In genomic region chr19:21714278-21714883, GRCm38 (mm10) we compare ENCODE assay signal across 10 mouse cellular contexts.
A peak's percentile ranks its signal among the peaks of the same experiment; 100 is the strongest.
DNase-seq lines count a peak whose midpoint lies in the region; ATAC-seq and TF ChIP-seq lines count a peak whose summit lies in the region.
"Had no signal": no experiment of that assay in that cellular context is flagged by ENCODE, and none has a peak within 500 bp of the region (broad histone marks: within the 10 kb centered on the region; RNA-seq: fewer than 3 reads in every experiment).

No protein-coding gene starts in this region.

- H3K27me3 ChIP-seq in kidney, postnatal 0 days (ENCODE audit: insufficient read depth, low read length), result no peaks in the 10 kb centered on the region
- H3K27me3 ChIP-seq in MEL (ENCODE audit: control insufficient read depth in 1 of 2, insufficient read depth in 2 of 2, low read length in 2 of 2), result no peaks in the 10 kb centered on the region
- H3K27me3 ChIP-seq in liver, embryonic 15.5 days, result no peaks in the 10 kb centered on the region
- no peaks in the 10 kb centered on the region for H3K27me3 ChIP-seq in forebrain, embryonic 15.5 days
- H3K27me3 ChIP-seq: embryonic facial prominence, embryonic 13.5 days; hindbrain, embryonic 13.5 days had no signal

- peak overlapping the region; percentile 7; the same call in 1 of the 2 replicates for H3K4me2 ChIP-seq in kidney, postnatal 0 days (ENCODE audit: low read length)
- H3K4me2 ChIP-seq in liver, embryonic 15.5 days, result peak overlapping the region; percentile 27; the same call in 1 of the 2 replicates
- H3K4me2 ChIP-seq in forebrain, embryonic 15.5 days (replicated peaks), result no peak overlapping the region
- H3K4me2 ChIP-seq: embryonic facial prominence, embryonic 13.5 days; hindbrain, embryonic 13.5 days had no signal

- peak; percentile 75 for DNase-seq in kidney, postnatal 0 days (ENCODE audit: low spot score)
- no peak for DNase-seq in kidney, postnatal 10 days
- DNase-seq in B cell, adult 2 months, result peak; percentile 37 to 40
- DNase-seq in MEL (ENCODE audit: low read depth, low spot score), result peak; percentile 16
- DNase-seq in layer of hippocampus, adult 18-20 months (ENCODE audit: low spot score in 2 of 2), result no peak
- no peak for DNase-seq in left cerebral cortex, postnatal 14 days (ENCODE audit: low spot score in 2 of 2)

- intact Hi-C loops in left cerebral cortex, postnatal 14 days (cut with DNase I), result no loop called here

- no peak for TF ChIP-seq EP300 in MEL (IDR thresholded peaks at IDR 0.05; ENCODE audit: low read depth in 1 of 2, low read length in 2 of 2)

- H3K79me2 ChIP-seq in MEL (ENCODE audit: control insufficient read depth, insufficient read depth, low read length, poor library complexity), result no peaks in the 10 kb centered on the region

- peak overlapping the region; percentile 44 for H3K27ac ChIP-seq in kidney, postnatal 0 days
- H3K27ac ChIP-seq in MEL (ENCODE audit: control insufficient read depth, low read depth, low read length), result peak overlapping the region; percentile 33
- H3K27ac ChIP-seq in liver, embryonic 15.5 days (replicated peaks), result no peak overlapping the region
- H3K27ac ChIP-seq in forebrain, embryonic 15.5 days (replicated peaks), result no peak overlapping the region
- H3K27ac ChIP-seq: embryonic facial prominence, embryonic 13.5 days; hindbrain, embryonic 13.5 days had no signal

- no peak overlapping the region for H3K9ac ChIP-seq in kidney, postnatal 0 days (ENCODE audit: low read depth, low read length)
- H3K9ac ChIP-seq in MEL (ENCODE audit: control insufficient read depth, low read depth, low read length, poor library complexity, severe bottlenecking), result peak overlapping the region; percentile 53
- H3K9ac ChIP-seq in liver, embryonic 15.5 days, result no peak overlapping the region
- H3K9ac ChIP-seq in forebrain, embryonic 15.5 days (replicated peaks), result no peak overlapping the region
- H3K9ac ChIP-seq: embryonic facial prominence, embryonic 13.5 days; hindbrain, embryonic 13.5 days had no signal

- TF ChIP-seq RAD21 in MEL (IDR thresholded peaks at IDR 0.05; ENCODE audit: low read depth, low read length), result no peak

- H3K36me3 ChIP-seq in kidney, postnatal 0 days (ENCODE audit: insufficient read depth, low read length), result no peaks in the 10 kb centered on the region
- H3K36me3 ChIP-seq in MEL (ENCODE audit: control insufficient read depth in 1 of 2, insufficient read depth in 2 of 2, low read length in 2 of 2), result peaks cover 0 to 8% of the 10 kb centered on the region in 2 experiments; a peak in 2 of 4 replicates
- H3K36me3 ChIP-seq in liver, embryonic 15.5 days (replicated peaks), result no peaks in the 10 kb centered on the region
- H3K36me3 ChIP-seq in forebrain, embryonic 15.5 days, result no peaks in the 10 kb centered on the region
- H3K36me3 ChIP-seq: embryonic facial prominence, embryonic 13.5 days; hindbrain, embryonic 13.5 days had no signal

- H3K9me3 ChIP-seq in kidney, postnatal 0 days (replicated peaks; ENCODE audit: low read length), result no peaks in the 10 kb centered on the region
- no peaks in the 10 kb centered on the region for H3K9me3 ChIP-seq in MEL (replicated peaks; ENCODE audit: insufficient read depth, low read length)
- no peaks in the 10 kb centered on the region for H3K9me3 ChIP-seq in liver, embryonic 15.5 days (replicated peaks)
- no peaks in the 10 kb centered on the region for H3K9me3 ChIP-seq in forebrain, embryonic 15.5 days
- H3K9me3 ChIP-seq: hindbrain, embryonic 13.5 days had no signal

- ATAC-seq in kidney, postnatal 0 days (replicated peaks; ENCODE audit: low FRiP score, low read depth), result peak; percentile 62; the same call in 1 of the 2 replicates
- no peak for ATAC-seq in liver, embryonic 15.5 days (ENCODE audit: insufficient read depth)
- ATAC-seq in forebrain, embryonic 15.5 days (replicated peaks), result no peak

- H3K4me3 ChIP-seq in kidney, postnatal 0 days (replicated peaks; ENCODE audit: low read depth, low read length), result no peak overlapping the region; the same call in 1 of the 2 replicates
- H3K4me3 ChIP-seq in MEL (ENCODE audit: control insufficient read depth in 1 of 2, insufficient read depth in 1 of 2, low read depth in 2 of 2, low read length in 2 of 2), result peak overlapping the region; percentile 62 to 66
- H3K4me3 ChIP-seq in liver, embryonic 15.5 days (replicated peaks), result 0 out of 2 replicates have a peak overlapping the region, but pooled peaks have one; percentile 20
- no peak overlapping the region for H3K4me3 ChIP-seq in forebrain, embryonic 15.5 days
- H3K4me3 ChIP-seq: embryonic facial prominence, embryonic 13.5 days; hindbrain, embryonic 13.5 days had no signal

- TF ChIP-seq CTCF in kidney, postnatal 0 days (IDR thresholded peaks at IDR 0.05; ENCODE audit: low read depth), result no peak
- TF ChIP-seq CTCF in MEL (IDR thresholded peaks at IDR 0.05 in 2 of 3, conservative IDR thresholded peaks at IDR 0.05 in 1 of 3; ENCODE audit: control insufficient read depth in 1 of 3, insufficient read depth in 1 of 3, low read depth in 2 of 3, low read length in 3 of 3, poor library complexity in 1 of 3, severe bottlenecking in 1 of 3), result no peak

- no peak for TF ChIP-seq POLR2A in MEL (IDR thresholded peaks at IDR 0.05; ENCODE audit: control insufficient read depth in 1 of 2, insufficient read depth in 1 of 2, low read depth in 1 of 2, low read length in 2 of 2, poor library complexity in 1 of 2)

- 31% methylated on average over 10 of the region's 10 CpGs for WGBS in kidney, postnatal 0 days
- 45% methylated on average over 10 of the region's 10 CpGs for WGBS in liver, embryonic 15.5 days (ENCODE audit: insufficient replicate concordance)
- WGBS in forebrain, embryonic 15.5 days, result 82% methylated on average over 10 of the region's 10 CpGs

- peaks cover 11% of the 10 kb centered on the region for H3K4me1 ChIP-seq in kidney, postnatal 0 days (replicated peaks; ENCODE audit: insufficient read depth, low read length)
- H3K4me1 ChIP-seq in MEL (ENCODE audit: control insufficient read depth in 1 of 2, insufficient read depth in 2 of 2, low read length in 2 of 2), result peaks cover 6 to 11% of the 10 kb centered on the region in 2 experiments; a peak in 3 of 4 replicates
- no peaks in the 10 kb centered on the region for H3K4me1 ChIP-seq in liver, embryonic 15.5 days (replicated peaks)
- no peaks in the 10 kb centered on the region for H3K4me1 ChIP-seq in forebrain, embryonic 15.5 days

TF ChIP-seq in MEL, 35 proteins besides CTCF, POLR2A, EP300 and RAD21:
- TF ChIP-seq TCF12 (IDR thresholded peaks at IDR 0.05; ENCODE audit: low read depth, low read length) (no peak), NRF1 (IDR thresholded peaks at IDR 0.05; ENCODE audit: insufficient read depth, low read depth, low read length, poor library complexity, severe bottlenecking) (no peak), MYC (IDR thresholded peaks at IDR 0.05; ENCODE audit: low read depth, low read length) (no peak), SIN3A (IDR thresholded peaks at IDR 0.05; ENCODE audit: low read length) (no peak), ETS1 (IDR thresholded peaks at IDR 0.05; ENCODE audit: low read depth, low read length) (no peak), TAL1 (IDR thresholded peaks at IDR 0.05; ENCODE audit: low read length) (no peak)

Comparison
In these comparisons a context has a peak if more than half of its experiments do, and no peak if none do; other contexts are left out.
1. DNase-seq: peak in kidney, postnatal 0 days (single experiment), B cell, adult 2 months (2 of 2) and MEL (single experiment); none in kidney, postnatal 10 days (single experiment), layer of hippocampus, adult 18-20 months (0 of 2) and left cerebral cortex, postnatal 14 days (0 of 2).
2. H3K27ac ChIP-seq: peak in kidney, postnatal 0 days (single experiment) and MEL (single experiment); none in liver, embryonic 15.5 days (single experiment) and forebrain, embryonic 15.5 days (single experiment).
3. H3K4me3 ChIP-seq: peak in MEL (2 of 2) and liver, embryonic 15.5 days (single experiment); none in kidney, postnatal 0 days (single experiment) and forebrain, embryonic 15.5 days (single experiment).